Mouse (Mus musculus) neural tube, embryonic 11.5 days (tissue): Measurements from ENCODE around the gene Ccdc170. TPM values are rescaled to one million over a fixed set of nuclear protein-coding genes. Genes with fewer than 3 reads are reported as not detected.

ENCODE experiments used
- polyA plus RNA-seq: library from polyadenylated mRNA; unstranded; fragments of >200 nt; fragmentation: Nextera tagmentation; extraction: Ambion mirVana; gene quantifications from 2 replicates; pipeline ENCODE4 v1.2.1, GENCODE M21; 2014

Ccdc170 gene
- polyA plus RNA-seq, 1 experiment from 2014 or later = not detected

Other genes with a start within 250 kb of the Ccdc170 start
- 70.2 and 74.4 TPM in 2 replicates for gene Akap12, start 216.1 kb upstream of the Ccdc170 start, polyA plus RNA-seq
- 20.3 and 22.3 TPM in 2 replicates for gene Zbtb2, start 94.4 kb upstream of the Ccdc170 start, polyA plus RNA-seq
- 47.6 and 49.7 TPM in 2 replicates for gene Rmnd1, start 50.1 kb upstream of the Ccdc170 start, polyA plus RNA-seq
- gene Armt1, start 50.0 kb upstream of the Ccdc170 start, polyA plus RNA-seq = 26.3 and 27.2 TPM in 2 replicates
- gene Esr1, start 129.1 kb downstream of the Ccdc170 start, polyA plus RNA-seq = 0.08 and 0.12 TPM in 2 replicates